Mouse (Mus musculus) thymus, adult 2 months (tissue): ENCODE data around the gene Sun2. TPM values are rescaled to one million over a fixed set of nuclear protein-coding genes. Genes with fewer than 3 reads are reported as not detected.

Experiments used
- DNase-seq: peaks from one replicate; pipeline ENCODE4 v3.0.0; 2021
- H3K27ac ChIP-seq: fragments of 200-500 bp; 2 replicates; pipeline ENCODE4 v1.5.1; 2012; ENCODE audit warnings: low read length, control low read depth; ENCODE audit not compliant: control insufficient read depth, insufficient read depth
- H3K27me3 ChIP-seq: fragments of 200-500 bp; 2 replicates; pipeline ENCODE4 v1.6.1; 2012; ENCODE audit warnings: mild to moderate bottlenecking, low read length, moderate library complexity, mixed read lengths; ENCODE audit not compliant: control insufficient read depth, insufficient read depth
- H3K36me3 ChIP-seq: fragments of 200-500 bp; 2 replicates; pipeline ENCODE4 v1.6.1; 2012; ENCODE audit warnings: mild to moderate bottlenecking, low read length, moderate library complexity; ENCODE audit not compliant: control insufficient read depth, insufficient read depth
- H3K4me1 ChIP-seq: fragments of 200-500 bp; replicated peaks from 2 replicates; pipeline ENCODE4 v1.6.1; 2012; ENCODE audit warnings: low read length; ENCODE audit not compliant: control insufficient read depth, insufficient read depth
- H3K4me3 ChIP-seq: fragments of 200-500 bp; 2 replicates; pipeline ENCODE4 v1.5.1; 2012; ENCODE audit warnings: mild to moderate bottlenecking, low read length, control low read depth, moderate library complexity; ENCODE audit not compliant: control insufficient read depth, insufficient read depth
- CTCF ChIP-seq: fragments of 200-500 bp; IDR thresholded peaks from 2 replicates; pipeline ENCODE4 v1.5.1; 2012; ENCODE audit warnings: mild to moderate bottlenecking, control low read depth, low read length, moderate library complexity, borderline replicate concordance; ENCODE audit not compliant: control insufficient read depth, poor library complexity, insufficient read depth; ENCODE audit errors: extremely low read depth
- POLR2A ChIP-seq: fragments of 200-500 bp; IDR thresholded peaks from 2 replicates; pipeline ENCODE4 v1.6.1; 2012; ENCODE audit warnings: mild to moderate bottlenecking, low read length, control low read depth, moderate library complexity; ENCODE audit not compliant: control insufficient read depth, poor library complexity, insufficient read depth; ENCODE audit errors: extremely low read depth
- WGBS: fragments of 180-500 bp; shearing (Covaris S2); methylation state at CpG from one replicate; pipeline ENCODE4 v1.1.7; 2018; 5-methylcytosine and 5-hydroxymethylcytosine counted together
- polyA plus RNA-seq: library from polyadenylated mRNA; depleted of rRNA; stranded (reverse); fragments of >200 nt; gene quantifications from 2 replicates; pipeline ENCODE4 v1.2.3, GENCODE M21; 2012

The Sun2 gene
- polyA plus RNA-seq, 1 experiment: 245 TPM

DNA sequence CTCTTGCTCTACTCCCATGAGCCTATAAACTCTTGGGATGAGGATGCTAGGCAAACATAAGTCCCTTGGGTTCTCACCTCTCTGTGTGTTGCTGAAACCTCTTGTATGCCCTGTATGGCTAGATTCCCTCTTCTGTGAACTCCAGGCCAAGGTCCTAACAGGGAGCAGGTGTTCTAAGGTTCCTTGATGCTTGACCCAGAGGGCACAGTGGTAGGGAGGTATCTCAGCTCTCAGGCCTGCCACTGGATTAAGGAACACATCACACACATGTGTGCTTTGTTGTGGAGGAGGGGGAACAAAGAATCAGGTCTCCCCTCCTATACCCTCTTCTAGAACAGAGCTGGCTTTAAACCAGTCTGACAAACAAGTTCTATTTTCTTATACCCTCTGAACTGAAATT is 35.4 kb upstream of the Sun2 start, which contains the start of gene Dnal4:
Gene Dnal4, minus strand, starts transcription at position 101 of the 400 bp plus-strand sequence.
- TF ChIP-seq POLR2A (no peak), CTCF (no peak)
- DNase-seq: no peak

DNA sequence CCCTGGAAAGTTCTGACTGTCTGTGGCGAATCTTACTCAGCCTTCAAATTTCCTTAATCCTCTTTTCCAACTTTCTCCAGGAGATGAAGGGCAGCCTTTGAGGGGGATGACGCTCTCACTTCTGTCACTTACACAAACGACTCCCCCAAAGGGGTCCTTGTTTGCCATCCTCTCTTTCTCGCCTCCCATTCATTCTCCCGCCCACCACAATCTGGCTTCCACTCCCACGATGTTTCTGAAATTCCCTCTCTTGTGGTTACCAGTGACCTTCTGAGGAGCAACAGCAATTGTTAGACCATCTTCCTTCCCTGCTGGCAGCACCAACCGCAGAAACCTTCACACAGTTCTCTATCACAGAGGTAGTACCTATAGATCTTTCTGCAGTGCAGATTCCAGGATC is 33.3 kb upstream of the Sun2 start:
- Histone ChIP-seq H3K4me3 (no peak overlapping the region), H3K27me3 (no peaks in the 10 kb centered on the region), H3K27ac (no peak overlapping the region), H3K4me1 (peaks cover 9% of the 10 kb centered on the region), H3K36me3 (no peaks in the 10 kb centered on the region)
- no peak for TF ChIP-seq CTCF
- TF ChIP-seq POLR2A: no peak
- no peak for DNase-seq
- WGBS: 65% methylated on average over 7 of the region's 7 CpGs

More for the DNA sequence above, 35.4 kb upstream of the Sun2 start, which contains the start of gene Dnal4:
- Histone ChIP-seq H3K4me1 (peaks cover 9% of the 10 kb centered on the region), H3K36me3 (no peaks in the 10 kb centered on the region), H3K27ac (no peak within 1 kb of the TSS), H3K27me3 (no peaks in the 10 kb centered on the region), H3K4me3 (no peak within 1 kb of the TSS)

DNA sequence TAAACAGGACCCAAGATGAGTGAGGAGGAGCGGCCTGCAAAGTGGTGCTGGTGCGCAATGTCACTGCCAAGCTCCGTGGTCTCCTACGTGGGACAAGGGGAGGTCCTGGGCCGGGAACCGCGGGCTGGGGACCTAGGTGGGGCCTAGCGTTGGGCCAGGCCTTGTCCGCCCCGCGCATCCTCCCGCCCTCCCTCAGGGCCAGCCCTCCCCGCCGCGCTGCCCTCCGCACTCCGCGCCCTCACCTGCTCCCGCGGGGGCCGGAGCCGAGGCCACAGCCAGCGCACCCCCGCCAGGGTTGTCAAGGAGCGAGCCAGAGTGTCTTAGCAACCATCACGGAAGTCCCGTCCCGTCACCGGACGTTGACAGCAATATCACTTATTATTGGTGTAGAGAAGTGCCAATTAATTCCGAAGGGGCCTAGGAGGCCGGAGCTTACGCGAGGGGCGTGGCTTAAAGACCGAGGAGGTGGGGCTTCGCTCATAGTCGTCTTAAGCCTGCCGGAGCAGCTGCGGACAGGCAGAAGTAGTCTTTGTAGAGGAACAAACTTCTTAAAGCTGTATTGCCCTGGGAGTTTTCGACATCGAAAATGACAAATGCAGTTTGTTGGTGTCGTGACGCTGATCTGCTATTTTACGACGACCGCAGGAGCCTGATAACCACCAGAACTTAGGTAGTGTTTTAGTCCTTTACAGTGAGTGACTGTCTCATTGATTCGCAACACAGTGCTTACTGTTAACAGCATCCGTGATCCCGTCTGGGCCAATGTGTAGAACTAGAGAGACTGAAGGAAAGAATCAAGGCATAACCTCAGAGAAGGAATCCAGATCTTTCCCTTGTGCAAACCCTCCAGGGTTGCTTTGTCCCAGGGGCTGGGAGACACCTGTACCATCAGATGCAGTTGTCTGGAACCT is 32.0 kb upstream of the Sun2 start:
- H3K4me3 ChIP-seq: peak overlapping the region; percentile 94
- 2% methylated on average over 50 of the region's 50 CpGs for WGBS
- H3K27ac ChIP-seq: peak overlapping the region; percentile 9; the same call in 1 of the 2 replicates
- peak; percentile 97 for DNase-seq
- no peaks in the 10 kb centered on the region for H3K27me3 ChIP-seq
- H3K4me1 ChIP-seq: peaks cover 9% of the 10 kb centered on the region
- no peaks in the 10 kb centered on the region for H3K36me3 ChIP-seq
- TF ChIP-seq CTCF (peak; percentile 52; the same call in 1 of the 2 replicates), POLR2A (0 out of 2 replicates have a peak, but pooled peaks have one; percentile 13)

DNA sequence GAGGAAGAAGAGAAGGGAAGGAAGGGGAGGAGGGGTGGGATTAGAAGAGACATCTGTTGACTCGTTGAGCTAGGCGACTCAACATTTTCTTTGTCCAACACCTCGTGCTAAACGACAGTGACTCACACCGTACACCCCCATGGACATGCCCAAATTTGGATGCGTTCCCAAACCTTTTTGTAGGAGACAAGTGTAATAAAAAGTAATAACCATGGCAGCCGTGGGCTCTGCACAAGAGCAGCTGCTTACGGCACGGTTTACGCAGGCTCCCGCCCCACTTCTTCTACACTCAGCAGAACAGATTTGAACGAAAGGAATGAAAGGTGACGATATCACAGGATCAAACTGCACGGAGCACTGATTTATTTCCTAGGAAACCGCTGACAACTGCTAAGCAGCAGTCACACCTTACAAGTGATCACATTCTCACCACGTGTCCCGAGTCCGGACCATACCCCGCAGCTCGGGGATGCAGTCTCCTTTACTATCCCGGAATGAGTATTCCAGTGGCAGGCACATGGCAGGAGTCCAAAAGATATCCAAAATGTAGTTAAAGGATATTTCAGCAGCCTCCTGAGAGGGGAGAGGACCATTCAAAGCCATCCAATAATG is 28.4 kb upstream of the Sun2 start:
- no peak overlapping the region for H3K4me3 ChIP-seq
- no peaks in the 10 kb centered on the region for H3K27me3 ChIP-seq
- H3K27ac ChIP-seq: no peak overlapping the region
- peaks cover 9% of the 10 kb centered on the region for H3K4me1 ChIP-seq
- no peak for DNase-seq
- WGBS: 89% methylated on average over 21 of the region's 21 CpGs
- no peaks in the 10 kb centered on the region for H3K36me3 ChIP-seq
- TF ChIP-seq CTCF: no peak
- no peak for TF ChIP-seq POLR2A

DNA sequence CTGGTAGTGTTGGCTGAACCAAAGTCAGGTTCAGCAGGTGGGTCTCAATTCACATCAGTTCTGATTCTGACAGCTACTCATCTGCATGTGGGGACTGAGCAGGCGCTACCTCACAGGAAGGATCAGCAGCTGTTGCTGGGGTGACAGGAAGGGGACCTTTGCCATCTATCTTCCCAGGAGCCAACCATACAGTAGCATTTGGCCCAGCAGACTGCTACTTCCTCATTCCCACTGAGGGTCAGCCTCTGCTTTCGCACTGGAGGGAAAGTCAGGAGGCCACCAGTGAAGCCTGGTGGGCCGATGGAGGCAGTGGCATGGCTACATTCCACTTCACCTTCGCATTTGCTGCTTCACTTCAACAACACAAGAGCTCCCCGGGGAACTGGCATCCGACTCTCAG is 26.0 kb upstream of the Sun2 start:
- TF ChIP-seq POLR2A (no peak), CTCF (no peak)
- H3K27ac ChIP-seq: no peak overlapping the region

DNA sequence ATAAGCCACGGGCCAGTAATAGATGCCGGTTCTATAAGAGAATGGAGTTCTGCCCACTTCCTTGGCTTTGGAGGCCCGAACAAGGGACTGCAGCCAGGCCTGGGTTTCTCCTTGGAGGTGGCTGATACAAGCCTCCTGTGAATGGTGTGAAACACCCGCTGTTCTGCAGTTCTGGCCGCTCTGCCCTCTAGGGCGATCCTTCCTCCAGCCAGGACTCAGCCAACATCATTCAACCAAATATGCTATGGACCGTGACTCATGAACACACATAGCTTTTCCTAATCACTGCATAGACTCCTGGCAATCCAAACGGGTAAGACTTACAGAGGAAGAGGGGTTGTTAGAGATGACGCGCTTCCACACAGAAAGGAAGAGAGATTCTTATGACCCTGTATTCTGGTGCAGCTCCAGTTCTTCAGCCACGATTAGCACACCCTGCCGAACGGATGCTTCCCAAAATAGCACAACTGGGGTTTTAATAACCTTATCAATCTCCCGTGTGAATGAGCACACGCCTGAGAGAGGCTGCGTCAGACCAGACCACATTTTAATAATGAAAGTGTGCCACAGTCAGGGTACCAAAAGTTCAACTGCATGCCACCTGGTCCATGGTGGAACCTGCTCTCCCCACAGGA is 25.1 kb upstream of the Sun2 start:
- TF ChIP-seq POLR2A: no peak
- TF ChIP-seq CTCF: no peak
- no peak overlapping the region for H3K27ac ChIP-seq
- no peak overlapping the region for H3K4me3 ChIP-seq
- H3K27me3 ChIP-seq: no peaks in the 10 kb centered on the region
- 87% methylated on average over 16 of the region's 16 CpGs for WGBS
- DNase-seq: no peak
- no peaks in the 10 kb centered on the region for H3K4me1 ChIP-seq
- no peaks in the 10 kb centered on the region for H3K36me3 ChIP-seq

More for the DNA sequence above, 26.0 kb upstream of the Sun2 start:
- Histone ChIP-seq H3K27me3 (no peaks in the 10 kb centered on the region), H3K4me3 (no peak overlapping the region), H3K4me1 (peaks cover 1% of the 10 kb centered on the region; the same call in 1 of the 2 replicates), H3K36me3 (no peaks in the 10 kb centered on the region)
- 20% methylated on average over 6 of the region's 6 CpGs for WGBS
- DNase-seq: no peak
